Mouse (Mus musculus): ENCODE measurements around the gene Wdfy2. TPM values are rescaled to one million over a fixed set of nuclear protein-coding genes. Genes with fewer than 3 reads are reported as not detected.

The Wdfy2 gene
- polyA plus RNA-seq, 2 experiments = 10.9 to 12.8 TPM

GRCm38 (mm10) chr14:62882061-62882614 is 44.7 kb downstream of the Wdfy2 start:
- 33% methylated on average over 4 of the region's 4 CpGs for WGBS
- no peak for TF ChIP-seq POLR2A (IDR thresholded peaks at IDR 0.05; ENCODE audit: borderline replicate concordance, extremely low read depth, insufficient read depth, insufficient read length)
- no peaks in the 10 kb centered on the region for H3K9me3 ChIP-seq (ENCODE audit: control insufficient read depth, low read length)
- H3K27me3 ChIP-seq (ENCODE audit: control insufficient read depth, insufficient read depth, low read length) = no peaks in the 10 kb centered on the region
- no peak overlapping the region for H3K27ac ChIP-seq (replicated peaks; ENCODE audit: low read depth, low read length)
- H3K4me3 ChIP-seq (replicated peaks; ENCODE audit: low read length) = no peak overlapping the region
- no peak overlapping the region for H3K9ac ChIP-seq (ENCODE audit: low read depth, low read length, severe bottlenecking)
- peaks cover 7% of the 10 kb centered on the region for H3K4me1 ChIP-seq (ENCODE audit: control insufficient read depth, insufficient read depth, low read length)
- ATAC-seq (ENCODE audit: low FRiP score, low read depth) (no peak), DNase-seq (ENCODE audit: low spot score) (no peak)
- no peaks in the 10 kb centered on the region for H3K36me3 ChIP-seq (ENCODE audit: control insufficient read depth, insufficient read depth, low read length)
- H3K4me2 ChIP-seq (replicated peaks; ENCODE audit: low read depth, low read length, severe bottlenecking) = no peak overlapping the region

GRCm38 (mm10) chr14:62883551-62883950 is 46.1 kb downstream of the Wdfy2 start:
- Histone ChIP-seq H3K27ac (replicated peaks; ENCODE audit: low read depth, low read length) (no peak overlapping the region), H3K9ac (ENCODE audit: low read depth, low read length, severe bottlenecking) (no peak overlapping the region), H3K27me3 (ENCODE audit: control insufficient read depth, insufficient read depth, low read length) (no peaks in the 10 kb centered on the region), H3K9me3 (ENCODE audit: control insufficient read depth, low read length) (no peaks in the 10 kb centered on the region), H3K4me3 (replicated peaks; ENCODE audit: low read length) (no peak overlapping the region), H3K36me3 (ENCODE audit: control insufficient read depth, insufficient read depth, low read length) (no peaks in the 10 kb centered on the region), H3K4me2 (replicated peaks; ENCODE audit: low read depth, low read length, severe bottlenecking) (no peak overlapping the region), H3K4me1 (ENCODE audit: control insufficient read depth, insufficient read depth, low read length) (peaks cover 7% of the 10 kb centered on the region)
- no peak for TF ChIP-seq POLR2A (IDR thresholded peaks at IDR 0.05; ENCODE audit: borderline replicate concordance, extremely low read depth, insufficient read depth, insufficient read length)
- ATAC-seq (ENCODE audit: low FRiP score, low read depth) = no peak
- DNase-seq (ENCODE audit: low spot score) = no peak
- WGBS = 56% methylated on average over 1 of the region's 1 CpGs

GRCm38 (mm10) chr14:62884171-62884570 is 46.7 kb downstream of the Wdfy2 start:
- H3K4me1 ChIP-seq (ENCODE audit: control insufficient read depth, insufficient read depth, low read length) = peaks cover 4% of the 10 kb centered on the region
- H3K27ac ChIP-seq (replicated peaks; ENCODE audit: low read depth, low read length) = no peak overlapping the region
- no peaks in the 10 kb centered on the region for H3K27me3 ChIP-seq (ENCODE audit: control insufficient read depth, insufficient read depth, low read length)
- no peak for DNase-seq (ENCODE audit: low spot score)
- 36% methylated on average over 5 of the region's 5 CpGs for WGBS
- no peaks in the 10 kb centered on the region for H3K9me3 ChIP-seq (ENCODE audit: control insufficient read depth, low read length)
- no peak overlapping the region for H3K9ac ChIP-seq (ENCODE audit: low read depth, low read length, severe bottlenecking)
- ATAC-seq (ENCODE audit: low FRiP score, low read depth) = no peak
- H3K4me2 ChIP-seq (replicated peaks; ENCODE audit: low read depth, low read length, severe bottlenecking) = no peak overlapping the region
- H3K4me3 ChIP-seq (replicated peaks; ENCODE audit: low read length) = no peak overlapping the region
- TF ChIP-seq POLR2A (IDR thresholded peaks at IDR 0.05; ENCODE audit: borderline replicate concordance, extremely low read depth, insufficient read depth, insufficient read length) = no peak
- H3K36me3 ChIP-seq (ENCODE audit: control insufficient read depth, insufficient read depth, low read length) = no peaks in the 10 kb centered on the region

- Histone ChIP-seq H3K9me3 (ENCODE audit: control insufficient read depth, low read length) (no peaks in the 10 kb centered on the region), H3K27ac (replicated peaks; ENCODE audit: low read depth, low read length) (no peak overlapping the region), H3K4me1 (ENCODE audit: control insufficient read depth, insufficient read depth, low read length) (peaks cover 4% of the 10 kb centered on the region), H3K4me3 (replicated peaks; ENCODE audit: low read length) (no peak overlapping the region), H3K4me2 (replicated peaks; ENCODE audit: low read depth, low read length, severe bottlenecking) (no peak overlapping the region), H3K27me3 (ENCODE audit: control insufficient read depth, insufficient read depth, low read length) (no peaks in the 10 kb centered on the region), H3K9ac (ENCODE audit: low read depth, low read length, severe bottlenecking) (no peak overlapping the region), H3K36me3 (ENCODE audit: control insufficient read depth, insufficient read depth, low read length) (no peaks in the 10 kb centered on the region)
- ATAC-seq (ENCODE audit: low FRiP score, low read depth) = no peak
- 90% methylated on average over 1 of the region's 1 CpGs for WGBS
- no peak for DNase-seq (ENCODE audit: low spot score)
- no peak for TF ChIP-seq POLR2A (IDR thresholded peaks at IDR 0.05; ENCODE audit: borderline replicate concordance, extremely low read depth, insufficient read depth, insufficient read length)
These were observed 47.2 kb downstream of the Wdfy2 start for GRCm38 (mm10) chr14:62884639-62885038.

GRCm38 (mm10) chr14:62885146-62885545 is 47.7 kb downstream of the Wdfy2 start:
- Histone ChIP-seq H3K9ac (ENCODE audit: low read depth, low read length, severe bottlenecking) (no peak overlapping the region), H3K27me3 (ENCODE audit: control insufficient read depth, insufficient read depth, low read length) (no peaks in the 10 kb centered on the region), H3K4me3 (replicated peaks; ENCODE audit: low read length) (no peak overlapping the region), H3K27ac (replicated peaks; ENCODE audit: low read depth, low read length) (no peak overlapping the region), H3K9me3 (ENCODE audit: control insufficient read depth, low read length) (no peaks in the 10 kb centered on the region), H3K4me1 (ENCODE audit: control insufficient read depth, insufficient read depth, low read length) (peaks cover 4% of the 10 kb centered on the region), H3K36me3 (ENCODE audit: control insufficient read depth, insufficient read depth, low read length) (no peaks in the 10 kb centered on the region), H3K4me2 (replicated peaks; ENCODE audit: low read depth, low read length, severe bottlenecking) (no peak overlapping the region)
- no peak for TF ChIP-seq POLR2A (IDR thresholded peaks at IDR 0.05; ENCODE audit: borderline replicate concordance, extremely low read depth, insufficient read depth, insufficient read length)
- DNase-seq (ENCODE audit: low spot score) (no peak), ATAC-seq (ENCODE audit: low FRiP score, low read depth) (no peak)
- 94% methylated on average over 2 of the region's 2 CpGs for WGBS

GRCm38 (mm10) chr14:62891401-62891800 is 53.9 kb downstream of the Wdfy2 start:
- Histone ChIP-seq H3K9ac (ENCODE audit: low read depth, low read length, severe bottlenecking) (no peak overlapping the region), H3K27ac (replicated peaks; ENCODE audit: low read depth, low read length) (no peak overlapping the region), H3K4me1 (ENCODE audit: control insufficient read depth, insufficient read depth, low read length) (0 out of 2 replicates have a peak, but pooled peaks cover 5% of the 10 kb centered on the region), H3K36me3 (ENCODE audit: control insufficient read depth, insufficient read depth, low read length) (no peaks in the 10 kb centered on the region), H3K27me3 (ENCODE audit: control insufficient read depth, insufficient read depth, low read length) (no peaks in the 10 kb centered on the region), H3K9me3 (ENCODE audit: control insufficient read depth, low read length) (no peaks in the 10 kb centered on the region), H3K4me3 (replicated peaks; ENCODE audit: low read length) (no peak overlapping the region), H3K4me2 (replicated peaks; ENCODE audit: low read depth, low read length, severe bottlenecking) (no peak overlapping the region)
- no peak for ATAC-seq (ENCODE audit: low FRiP score, low read depth)
- DNase-seq (ENCODE audit: low spot score) = no peak
- no peak for TF ChIP-seq POLR2A (IDR thresholded peaks at IDR 0.05; ENCODE audit: borderline replicate concordance, extremely low read depth, insufficient read depth, insufficient read length)
- WGBS = 92% methylated on average over 3 of the region's 3 CpGs

Data from limb, embryonic 14.5 days (tissue).